Mouse (Mus musculus): Measurements from ENCODE around the gene Ctsl.

The Ctsl gene

DNA sequence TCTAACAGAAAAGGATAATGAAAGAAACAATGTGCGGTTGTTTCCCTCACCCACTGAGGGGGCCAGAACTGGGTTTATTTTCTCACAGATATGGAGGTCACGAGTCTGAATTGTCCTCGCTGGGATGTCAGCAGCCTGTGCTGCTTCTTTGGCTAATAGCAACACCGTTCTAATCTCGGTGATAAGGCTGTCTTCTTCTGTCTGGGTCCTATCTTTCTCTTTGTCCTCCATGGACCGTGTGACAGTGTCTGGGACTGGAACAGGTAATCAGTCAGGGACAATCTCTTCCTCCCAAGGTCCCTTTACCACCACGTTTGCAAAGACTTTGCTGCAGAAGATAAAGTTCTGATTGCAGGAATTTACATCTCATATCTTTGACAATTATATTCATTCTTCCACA, 4.5 kb upstream of the Ctsl start:
- DNase-seq (ENCODE audit: extremely low read depth, low read depth, low spot score), result no peak

- peak; percentile 68 for DNase-seq (ENCODE audit: extremely low read depth, low read depth, low spot score)
Measured at GRCm38 (mm10) chr13:64373695-64374094, 3.0 kb upstream of the Ctsl start.

DNA sequence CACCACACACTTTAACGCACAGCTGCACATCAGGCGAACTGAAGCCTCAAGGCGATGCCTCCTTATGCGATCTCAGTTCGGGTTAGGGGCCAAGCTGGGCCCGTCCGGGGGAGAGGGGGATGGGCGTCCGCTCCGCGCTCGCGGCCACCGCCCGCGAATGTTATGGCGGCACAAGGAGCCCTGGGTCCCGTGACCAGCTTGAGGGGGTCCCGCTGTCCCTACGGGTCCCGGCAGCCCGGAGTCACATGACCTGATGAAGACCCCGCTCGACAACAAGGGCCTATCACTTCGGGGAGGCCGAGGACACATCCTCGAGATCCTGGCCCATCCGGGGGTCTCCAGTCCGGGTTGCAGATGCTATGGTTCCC, 901 bp downstream of the Ctsl start:
- DNase-seq (ENCODE audit: extremely low read depth, low read depth, low spot score), result no peak

GRCm38 (mm10) chr13:64368596-64368995, 2.1 kb downstream of the Ctsl start:
- DNase-seq (ENCODE audit: extremely low read depth, low read depth, low spot score), result no peak

DNA sequence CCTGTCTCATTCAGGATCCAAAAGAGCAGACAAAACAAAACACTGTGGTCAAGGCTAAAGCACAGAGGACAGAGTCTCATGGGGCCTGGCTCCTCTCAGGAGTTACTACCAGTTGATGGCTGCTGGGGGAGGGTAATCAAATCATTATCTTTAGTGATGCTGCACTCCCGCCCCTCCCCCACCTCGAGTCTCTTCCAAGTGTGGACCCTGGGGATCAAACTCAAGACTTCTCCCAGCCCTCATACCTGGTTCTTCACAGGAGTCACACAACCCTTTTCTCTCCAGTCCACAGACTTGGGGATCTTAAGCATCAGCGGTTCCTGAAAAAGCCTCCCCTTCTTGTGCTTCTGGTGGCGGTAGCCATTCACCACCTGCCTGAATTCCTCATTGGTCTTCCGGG, 3.1 kb downstream of the Ctsl start:
- DNase-seq (ENCODE audit: extremely low read depth, low read depth, low spot score), result no peak

- no peak for DNase-seq (ENCODE audit: extremely low read depth, low read depth, low spot score)
Measured at GRCm38 (mm10) chr13:64365326-64365725, 5.4 kb downstream of the Ctsl start.

DNA sequence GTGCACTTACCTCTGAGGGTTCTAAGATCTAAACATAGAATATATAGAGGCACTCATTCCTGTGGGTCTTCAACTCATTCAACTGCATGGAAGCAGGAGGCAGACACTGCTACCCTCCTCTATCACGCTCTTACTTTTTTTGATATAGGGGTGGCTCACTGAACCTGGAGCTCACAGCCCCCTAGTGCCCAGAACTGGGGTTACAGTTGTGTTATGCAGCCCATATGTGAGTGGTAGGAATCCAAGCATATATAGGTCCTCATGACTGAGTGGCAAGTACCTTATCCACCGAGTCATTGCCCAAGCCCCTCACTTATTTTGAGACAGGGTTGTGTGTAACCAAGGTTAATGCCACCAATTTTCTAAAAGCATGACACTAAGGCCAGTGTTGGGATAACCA, 6.4 kb downstream of the Ctsl start:
- DNase-seq (ENCODE audit: extremely low read depth, low read depth, low spot score), result no peak

DNA sequence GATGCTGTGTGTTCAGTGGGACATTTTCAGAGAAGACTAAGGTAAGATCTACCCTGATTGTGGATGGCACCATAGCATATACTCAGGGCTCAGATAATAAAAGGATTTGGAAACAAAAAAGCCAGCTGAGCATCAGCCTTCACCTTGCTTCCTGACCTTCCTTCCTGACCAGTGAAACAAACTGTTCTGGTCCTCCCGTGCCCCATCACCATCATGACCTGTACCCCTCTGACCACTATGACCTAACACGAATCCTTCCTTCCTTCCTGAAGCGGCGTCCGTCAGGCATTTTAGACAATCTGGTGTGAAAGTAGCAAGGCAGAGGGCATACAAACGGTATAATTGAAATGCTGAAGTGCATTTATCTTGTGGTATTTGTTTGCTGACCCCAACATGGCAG, 8.6 kb downstream of the Ctsl start:
- DNase-seq (ENCODE audit: extremely low read depth, low read depth, low spot score), result no peak

DNA sequence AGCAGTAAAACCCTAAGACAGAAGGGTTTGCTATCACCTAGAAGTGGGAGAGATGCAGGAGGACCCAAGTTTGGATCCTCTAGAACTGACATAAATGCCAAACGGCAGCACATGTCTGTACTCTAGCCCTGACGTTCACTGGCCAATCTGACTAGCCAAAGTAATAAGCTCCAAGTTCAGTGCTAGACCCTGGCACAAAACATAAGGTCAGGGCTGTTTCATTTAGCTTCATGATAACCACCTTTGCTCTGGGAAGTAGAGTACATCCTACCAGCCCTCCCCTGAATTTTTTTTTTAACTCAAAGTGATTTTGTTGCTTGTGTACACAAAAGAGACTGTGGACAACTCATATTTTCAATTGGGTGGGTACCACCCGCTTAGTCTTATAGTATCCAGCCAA, 9.7 kb downstream of the Ctsl start:
- DNase-seq (ENCODE audit: extremely low read depth, low read depth, low spot score), result no peak

- no peak for DNase-seq (ENCODE audit: extremely low read depth, low read depth, low spot score)
Measured at GRCm38 (mm10) chr13:64359702-64360101, 11.0 kb downstream of the Ctsl start.

- no peak for DNase-seq (ENCODE audit: extremely low read depth, low read depth, low spot score)
Measured at GRCm38 (mm10) chr13:64358476-64358875, 12.2 kb downstream of the Ctsl start.

DNA sequence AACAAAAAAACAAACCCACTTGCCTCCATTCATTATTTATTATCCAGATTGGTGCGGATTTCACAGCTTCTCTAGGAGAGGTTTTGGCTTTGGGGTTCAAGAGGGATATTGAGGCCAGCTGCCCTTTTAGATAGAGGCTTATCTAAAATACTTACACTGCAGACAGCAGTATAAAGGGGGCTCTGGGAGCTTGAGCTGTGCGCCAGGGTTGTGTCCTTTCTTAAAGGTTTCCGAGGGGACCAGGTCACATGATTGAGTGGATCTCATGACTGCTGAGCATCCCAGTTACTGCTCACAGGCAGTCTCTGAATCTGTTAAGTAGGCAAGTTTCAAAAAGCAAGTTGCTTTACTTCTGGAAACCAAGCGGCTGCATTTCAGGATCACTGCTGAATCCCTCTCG, 13.3 kb downstream of the Ctsl start:
- DNase-seq (ENCODE audit: extremely low read depth, low read depth, low spot score), result no peak

- DNase-seq (ENCODE audit: extremely low read depth, low read depth, low spot score), result no peak
Measured at GRCm38 (mm10) chr13:64349474-64349873, 21.2 kb downstream of the Ctsl start.

- no peak for DNase-seq (ENCODE audit: extremely low read depth, low read depth, low spot score)
Measured at GRCm38 (mm10) chr13:64344082-64344501, 26.6 kb downstream of the Ctsl start.

DNA sequence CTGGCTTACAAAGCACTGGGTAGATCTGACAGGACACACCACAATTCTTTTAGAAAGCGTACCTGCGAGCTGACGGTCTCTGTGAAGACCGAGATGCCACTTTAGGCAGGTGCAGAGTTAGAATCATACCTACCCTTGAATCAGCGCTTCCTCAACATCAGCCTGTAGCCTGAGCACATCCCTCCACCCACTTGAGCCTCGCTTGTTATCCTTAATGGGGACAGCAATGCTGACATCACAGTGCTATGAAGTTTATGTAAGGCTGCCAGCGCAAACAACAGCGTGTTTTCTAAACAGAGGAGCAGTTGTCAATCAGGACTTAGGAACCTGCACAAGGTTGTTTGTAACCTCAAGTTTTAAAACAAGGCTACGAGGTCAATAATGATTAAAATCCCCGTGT, 27.1 kb downstream of the Ctsl start:
- no peak for DNase-seq (ENCODE audit: extremely low read depth, low read depth, low spot score)

DNA sequence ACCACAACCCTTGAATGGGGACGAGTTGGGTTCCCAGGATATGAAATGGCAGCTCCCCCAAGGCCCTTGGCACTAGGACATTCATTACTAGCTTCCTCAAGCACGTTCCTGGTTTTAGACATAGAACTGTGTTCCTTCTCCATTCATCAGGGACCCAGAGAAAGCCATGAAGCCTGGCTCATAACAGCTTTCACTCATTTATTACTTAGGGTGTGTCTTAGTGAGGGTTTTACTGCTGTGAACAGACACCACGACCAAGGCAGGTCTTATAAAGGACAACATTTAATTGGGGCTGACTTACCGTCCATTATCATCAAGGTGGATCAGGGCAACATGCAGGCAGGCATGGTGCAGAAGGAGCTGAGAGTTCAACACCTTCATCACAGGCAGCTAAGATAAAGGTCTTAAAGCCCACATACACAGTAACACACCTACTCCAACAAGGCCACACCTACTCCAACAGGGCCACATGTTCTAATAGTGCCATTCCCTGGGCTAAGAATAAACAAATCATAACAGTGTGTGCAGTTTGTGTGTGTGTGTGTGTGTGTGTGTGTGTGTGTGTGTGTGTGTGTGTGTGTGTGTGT, 35.1 kb downstream of the Ctsl start:
- DNase-seq (ENCODE audit: extremely low read depth, low read depth, low spot score), result no peak

DNA sequence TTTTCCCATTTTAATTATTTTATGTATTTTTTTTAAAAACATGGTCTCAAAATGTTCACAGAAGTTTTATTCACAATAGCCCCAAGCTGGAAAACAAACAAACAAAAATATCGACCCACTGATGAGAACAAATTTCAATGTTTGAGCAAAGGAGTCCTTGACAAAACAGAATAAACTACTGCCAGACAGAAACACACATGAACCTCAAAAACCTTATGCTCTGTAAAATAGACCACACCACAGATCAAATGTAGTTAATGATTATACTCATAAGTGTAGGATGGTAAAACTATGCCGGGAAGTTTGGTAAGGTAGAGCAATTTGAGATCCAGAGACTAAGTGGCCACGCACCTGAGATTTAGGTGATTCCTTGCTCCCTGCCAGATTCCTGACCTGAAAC, 37.6 kb downstream of the Ctsl start:
- DNase-seq (ENCODE audit: extremely low read depth, low read depth, low spot score), result no peak

DNA sequence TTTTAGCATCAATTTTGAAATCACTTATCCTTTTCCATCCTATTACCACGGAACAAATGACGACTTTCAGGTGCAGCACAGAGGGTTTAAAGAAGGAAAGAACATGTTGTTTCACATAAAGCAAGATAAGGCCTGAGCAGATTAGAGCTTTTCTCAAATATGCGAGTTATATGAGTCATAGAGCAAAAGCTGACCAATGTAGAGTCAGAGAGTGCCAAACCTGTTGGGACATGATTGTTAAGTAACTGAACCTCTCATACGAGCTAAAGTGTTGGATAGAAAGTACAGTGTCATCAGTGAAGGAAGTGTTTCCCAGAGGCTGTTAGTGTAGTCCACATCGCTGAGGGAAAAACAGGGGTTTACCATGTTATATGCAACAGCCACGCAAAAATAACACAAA, 38.4 kb downstream of the Ctsl start:
- DNase-seq (ENCODE audit: extremely low read depth, low read depth, low spot score), result no peak

DNA sequence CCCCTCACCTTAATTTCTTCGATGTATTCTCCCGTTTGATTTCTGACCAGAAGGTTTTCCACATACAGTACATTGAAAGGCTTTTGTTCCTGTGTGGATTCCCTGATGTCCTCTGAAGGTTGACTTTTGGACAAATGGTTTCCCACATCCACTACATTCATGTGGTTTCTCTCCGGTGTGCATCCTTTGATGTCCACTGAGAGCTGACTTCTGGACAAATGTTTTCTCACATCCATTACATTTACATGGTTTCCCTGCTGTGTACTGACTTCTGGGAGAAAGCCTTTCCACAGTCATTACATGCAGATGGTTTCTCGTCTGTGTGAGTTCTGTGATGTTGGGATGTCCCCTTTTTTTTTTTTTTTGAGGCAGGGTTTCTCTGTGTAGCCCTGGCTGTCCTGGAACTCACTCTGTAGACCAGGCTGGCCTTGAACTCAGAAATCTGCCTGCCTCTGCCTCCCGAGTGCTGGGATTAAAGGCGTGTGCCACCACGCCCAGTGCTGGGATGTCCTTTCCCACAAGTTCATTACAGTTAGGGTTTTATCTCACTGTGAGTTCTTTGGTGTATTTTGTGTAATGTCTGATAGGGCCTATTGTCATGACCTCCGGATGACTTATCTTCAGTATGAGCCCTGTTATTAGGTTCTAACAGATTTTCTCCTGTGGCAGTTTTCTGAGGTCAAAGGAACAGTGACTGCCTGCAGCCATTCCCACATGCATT, 48.0 kb downstream of the Ctsl start:
- DNase-seq (ENCODE audit: extremely low read depth, low read depth, low spot score), result no peak

DNA sequence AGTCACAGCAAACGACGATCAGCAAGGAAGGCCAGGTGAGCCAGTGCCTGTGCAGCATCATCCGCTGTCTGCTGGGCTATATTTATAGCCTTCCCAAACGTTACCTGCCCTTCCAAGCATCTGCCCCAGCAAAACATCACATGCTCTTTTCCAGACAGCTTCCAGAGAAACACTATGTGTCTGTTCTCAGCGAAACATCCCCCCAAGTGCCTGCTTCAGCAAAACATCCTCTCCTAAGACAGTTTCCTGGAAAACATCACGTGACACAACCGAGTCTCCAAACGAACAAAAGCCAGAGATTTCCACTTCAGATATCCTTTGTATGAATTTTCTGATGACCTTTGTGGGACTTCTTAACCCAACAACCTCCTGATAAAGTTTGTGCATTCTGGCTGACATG, 50.4 kb downstream of the Ctsl start:
- DNase-seq (ENCODE audit: extremely low read depth, low read depth, low spot score), result no peak

DNA sequence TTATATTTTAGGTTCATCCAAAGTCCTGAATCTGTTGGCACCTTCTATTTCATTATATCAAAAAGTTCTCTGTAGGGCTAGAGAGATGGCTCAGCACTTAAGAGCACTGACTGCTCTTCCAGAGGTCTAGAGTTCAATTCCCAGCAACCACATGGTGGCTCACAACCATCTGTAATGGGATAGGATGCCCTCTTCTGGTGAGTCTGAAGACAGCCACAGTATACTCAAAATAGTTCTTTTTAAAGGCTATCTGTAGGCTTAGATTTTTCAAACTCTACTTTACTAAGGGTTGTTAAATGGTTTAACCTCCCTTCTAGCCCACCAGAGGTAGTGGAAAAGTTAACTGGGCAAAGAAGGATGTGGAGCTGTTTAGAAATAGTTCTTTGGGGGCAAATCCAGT, 50.9 kb downstream of the Ctsl start:
- DNase-seq (ENCODE audit: extremely low read depth, low read depth, low spot score), result no peak

- no peak for DNase-seq (ENCODE audit: extremely low read depth, low read depth, low spot score)
Measured at GRCm38 (mm10) chr13:64318355-64318754, 52.3 kb downstream of the Ctsl start.

GRCm38 (mm10) chr13:64315483-64316050, 55.1 kb downstream of the Ctsl start:
- no peak for DNase-seq (ENCODE audit: extremely low read depth, low read depth, low spot score)

All from fat pad, adult 2 months (tissue).